Mouse (Mus musculus): ENCODE data around the gene Dll1.

Dll1 gene

DNA sequence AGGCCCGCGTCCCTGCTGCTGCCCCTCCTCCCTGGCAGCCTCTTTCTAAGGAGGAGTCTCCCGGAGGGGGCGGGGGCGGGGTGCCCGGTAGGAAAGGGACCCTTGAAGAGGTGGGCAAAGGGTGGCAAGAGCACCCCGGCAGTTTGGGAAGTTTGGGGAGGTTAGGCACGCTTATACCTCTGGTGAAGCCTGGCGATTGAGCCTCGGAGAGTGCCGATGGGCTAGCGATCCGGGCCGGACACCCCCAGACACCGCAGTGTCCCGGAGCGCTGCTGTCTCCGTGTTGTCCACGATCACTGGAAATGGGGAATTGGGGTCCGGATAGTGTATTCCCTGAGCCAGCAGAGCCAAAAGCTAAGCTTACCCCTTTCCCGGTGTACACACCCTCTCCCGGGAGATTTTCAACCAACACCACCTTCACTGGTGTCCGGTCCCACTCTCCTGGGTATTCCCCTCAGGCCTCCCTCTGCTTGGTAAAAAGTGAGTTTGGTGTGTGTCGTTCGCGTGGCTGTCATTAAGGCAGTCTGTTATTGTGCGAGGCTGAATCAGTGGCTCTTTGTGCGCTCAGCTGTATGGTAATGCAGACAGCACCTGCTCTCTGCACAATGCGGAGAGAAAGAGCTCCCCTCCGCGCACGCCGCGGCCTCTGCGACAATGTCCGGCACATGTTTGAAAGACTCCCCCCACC, at the start of gene Dll1:
Gene Dll1 (minus strand): TSS at position 379 of the 688 bp plus-strand sequence.
- no peak for DNase-seq

DNA sequence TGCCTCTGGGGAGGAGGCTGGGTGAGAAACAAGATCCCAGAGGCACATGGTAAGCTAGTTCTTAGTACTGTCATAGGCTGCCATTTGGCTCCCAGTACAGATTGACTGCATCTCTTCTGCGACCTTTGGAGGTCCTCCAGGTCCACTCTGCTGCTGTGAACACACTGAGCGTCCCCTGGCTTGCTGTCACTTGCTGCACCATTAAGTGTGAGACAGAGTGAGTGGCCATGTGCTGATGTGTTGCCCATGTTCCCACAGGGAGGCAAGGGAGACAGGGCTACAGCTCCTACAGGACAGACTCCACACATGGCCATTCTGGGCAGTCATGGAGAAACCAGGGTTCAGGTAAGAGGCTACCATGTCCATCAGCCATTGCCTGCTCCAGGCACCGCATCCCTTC, 49.3 kb upstream of the Dll1 start:
- no peak for DNase-seq

DNA sequence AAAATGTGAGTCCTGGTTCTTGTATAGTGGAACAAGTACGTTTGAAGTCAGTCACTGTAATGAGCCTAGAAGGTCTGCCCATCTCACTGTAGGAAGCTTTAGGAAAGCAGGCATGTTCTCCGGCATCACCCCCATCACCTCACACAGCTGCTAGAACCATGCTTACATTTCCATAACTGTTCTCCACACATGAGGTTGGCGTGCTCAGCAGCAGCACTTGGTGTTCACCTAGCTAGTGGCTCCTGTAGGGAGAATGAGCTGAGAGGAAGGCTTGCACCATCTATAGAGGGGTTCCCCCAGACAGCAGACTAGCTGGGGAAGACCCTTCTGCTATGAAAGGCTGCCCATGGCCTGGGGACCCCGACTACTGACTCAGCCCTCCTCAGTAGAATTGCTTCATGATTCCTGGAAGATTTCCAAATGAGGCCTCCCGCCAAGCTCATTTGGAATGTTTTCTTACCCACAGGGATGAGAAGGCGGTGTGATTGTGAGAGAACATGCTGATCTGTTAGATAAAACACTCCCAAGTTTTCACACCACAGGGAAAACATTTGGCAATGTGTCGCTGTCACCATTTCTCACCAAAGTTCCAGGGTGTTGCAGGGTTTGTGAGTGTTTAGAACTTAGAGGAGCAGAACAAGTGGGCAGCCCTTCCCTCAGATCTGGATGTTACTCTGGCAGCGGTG, 46.6 kb upstream of the Dll1 start:
- no peak for DNase-seq

DNA sequence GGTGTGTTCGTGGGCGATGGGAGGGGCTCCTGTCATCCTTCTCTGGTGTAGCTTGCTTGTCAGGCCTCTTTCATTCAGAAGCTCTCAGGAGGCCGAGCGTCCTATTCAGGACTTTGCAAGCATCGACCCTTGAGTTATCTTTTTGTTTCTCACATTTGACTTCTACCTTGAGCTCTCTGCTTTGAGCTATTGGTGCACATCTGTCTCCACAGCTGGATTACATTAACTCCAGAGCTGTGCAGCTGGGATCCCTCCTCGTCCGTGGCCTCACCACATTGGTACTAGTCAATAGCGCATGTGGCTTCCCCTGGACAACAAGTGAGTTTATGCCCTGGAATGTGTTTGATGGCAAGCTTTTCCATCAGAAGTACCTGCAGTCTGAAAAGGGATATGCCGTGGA, 46.0 kb upstream of the Dll1 start:
- DNase-seq, result no peak

DNA sequence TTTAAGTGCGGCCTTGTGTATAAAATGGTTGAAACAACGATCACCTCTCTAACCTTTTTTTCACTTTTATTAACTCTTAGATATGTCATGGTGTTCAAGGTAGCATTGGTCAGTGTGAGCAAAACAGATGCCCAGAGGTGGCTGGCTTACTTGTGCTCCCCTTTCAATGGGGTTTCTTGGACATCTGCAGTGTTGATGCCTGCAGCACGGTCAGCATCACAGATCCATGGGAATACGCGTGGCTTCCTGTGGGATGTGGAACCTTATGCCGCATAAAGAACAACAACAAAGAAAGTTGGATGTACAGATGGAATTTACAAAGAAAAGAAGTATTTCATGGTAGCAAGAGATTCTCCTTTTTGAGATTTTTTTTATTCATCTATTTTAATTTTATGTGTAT, 44.8 kb upstream of the Dll1 start:
- no peak for DNase-seq

DNA sequence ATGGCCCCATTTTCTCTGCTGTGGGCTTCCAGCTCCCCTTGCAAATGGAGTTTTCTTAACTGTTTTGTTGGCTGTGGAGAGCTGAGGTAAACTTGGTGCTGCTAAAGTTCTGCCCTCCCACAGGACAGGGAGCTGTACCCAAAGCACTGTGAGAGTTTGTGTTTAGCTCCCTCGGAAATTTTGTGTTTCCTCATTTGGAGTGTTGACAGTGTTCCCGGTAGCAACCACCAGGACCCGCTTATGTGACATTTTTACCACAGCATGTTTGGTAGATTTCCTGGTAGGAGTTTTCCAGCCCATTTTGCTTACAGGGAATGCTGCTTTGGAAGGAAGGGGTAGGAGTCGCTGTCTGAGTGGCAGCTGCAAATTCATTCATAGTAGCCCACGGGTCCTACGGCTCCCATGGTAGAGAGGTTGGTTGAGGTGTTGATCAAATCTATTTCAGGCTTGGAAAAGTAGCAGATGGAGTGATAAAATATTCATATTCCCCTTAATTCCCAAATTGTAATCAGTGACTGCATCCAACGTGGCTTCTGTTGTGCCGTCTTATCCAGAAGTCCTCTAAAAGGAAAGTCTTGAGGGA, 43.4 kb upstream of the Dll1 start:
- DNase-seq, result no peak

DNA sequence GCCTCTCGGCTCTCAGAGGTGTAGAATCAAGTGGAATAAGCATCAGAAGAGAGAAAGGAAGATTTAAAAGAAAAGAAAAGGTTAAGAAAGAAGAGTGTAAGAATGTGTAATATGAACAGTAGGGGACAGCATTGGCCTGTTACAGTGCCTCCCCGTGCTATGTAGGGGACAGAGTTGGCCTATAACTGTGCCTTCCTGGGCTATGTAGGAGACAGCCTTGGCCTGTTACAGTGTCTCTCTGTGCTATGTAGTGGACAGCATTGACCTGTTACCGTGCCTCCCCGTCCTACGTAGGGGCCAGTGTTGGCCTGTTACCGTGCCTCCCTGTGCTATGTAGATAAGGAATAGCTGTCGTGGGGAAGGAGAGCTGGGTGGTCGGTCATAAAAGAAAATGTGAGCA, 42.9 kb upstream of the Dll1 start:
- DNase-seq, result no peak

DNA sequence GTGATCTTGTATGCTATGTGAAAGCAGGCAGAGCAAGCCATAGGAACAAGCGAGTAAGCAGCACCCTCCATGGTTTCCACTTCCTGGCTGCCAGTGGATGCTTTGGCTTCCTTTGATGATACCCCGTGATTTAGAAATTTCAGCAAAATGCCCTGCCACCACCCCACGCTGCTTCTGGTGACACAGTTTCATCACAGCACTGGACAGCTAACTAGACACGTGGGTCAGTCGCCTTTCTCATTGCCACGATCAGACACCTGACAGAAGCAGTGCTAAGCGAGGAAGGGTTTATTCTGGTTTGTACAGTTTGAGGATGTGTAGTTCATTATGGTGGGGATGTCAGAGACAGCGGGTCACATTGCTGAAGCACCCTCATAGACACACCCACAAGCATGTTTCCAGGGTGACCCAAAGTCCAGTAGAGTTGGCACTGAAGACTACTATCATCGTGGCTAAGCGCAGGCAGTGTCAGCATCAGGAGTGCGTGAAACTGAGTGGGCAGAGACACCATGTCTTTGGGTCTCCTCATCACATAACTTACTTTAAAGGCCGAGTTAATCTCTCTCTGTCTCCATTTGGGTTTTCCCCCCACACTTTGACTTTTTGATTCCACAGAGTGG, 40.0 kb upstream of the Dll1 start:
- no peak for DNase-seq

DNA sequence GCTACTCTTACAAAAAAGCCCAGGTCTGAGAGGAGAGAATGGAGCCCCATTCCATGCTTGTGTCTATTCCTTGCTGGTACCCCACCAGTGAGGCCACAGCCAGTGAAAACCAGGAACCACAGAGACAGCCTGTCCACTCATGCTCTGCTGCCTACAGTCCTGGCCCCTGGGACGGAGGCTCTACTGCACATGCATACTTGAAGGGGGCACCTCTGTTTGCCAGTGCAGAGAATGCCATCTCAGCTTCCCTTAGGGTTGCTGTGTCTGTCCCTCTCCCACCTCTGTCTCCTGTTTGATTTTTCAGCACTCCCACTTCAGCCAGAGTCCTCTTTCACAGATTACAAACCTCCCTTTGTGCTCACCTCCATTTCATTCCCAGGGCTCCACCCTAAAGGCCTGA, 34.2 kb upstream of the Dll1 start:
- no peak for DNase-seq

DNA sequence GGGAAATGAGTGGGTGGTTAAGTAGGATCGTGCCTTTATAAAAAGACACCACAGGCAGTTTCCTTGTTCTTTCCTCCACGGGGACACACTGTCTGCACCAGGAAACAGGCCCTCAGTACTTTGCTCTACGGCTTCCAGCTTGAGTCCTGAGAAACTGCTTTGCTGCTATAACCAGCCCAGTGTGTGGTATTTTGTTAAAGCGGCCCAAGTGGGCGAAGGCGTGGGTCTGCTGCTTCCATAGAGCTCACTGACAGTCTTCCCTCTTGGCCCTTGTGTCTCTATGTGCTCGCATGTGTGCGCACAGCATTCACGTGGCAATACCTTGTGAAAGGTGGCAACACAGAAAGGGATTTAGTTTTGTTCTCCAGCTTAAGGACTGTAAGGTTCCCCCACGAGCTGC, 32.6 kb upstream of the Dll1 start:
- DNase-seq, result no peak

DNA sequence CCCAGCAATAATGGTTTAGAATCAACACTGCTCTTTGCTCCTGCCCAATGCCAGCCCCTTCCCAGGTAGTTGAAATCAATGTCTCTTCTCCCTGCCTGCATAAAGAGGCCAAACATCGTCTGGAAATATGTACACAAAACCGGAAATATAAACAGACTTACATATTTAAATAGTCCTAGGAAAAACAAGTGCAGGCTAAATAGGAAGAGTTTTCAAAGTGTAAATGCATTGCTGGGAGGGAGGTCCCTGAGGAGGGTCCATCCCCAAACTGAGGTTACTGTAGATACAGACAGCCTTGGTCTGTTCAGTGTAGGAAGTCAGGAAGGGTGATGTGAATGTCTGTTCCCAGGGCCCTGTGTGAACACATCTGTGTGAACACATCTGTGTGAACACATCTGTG, 29.9 kb upstream of the Dll1 start:
- DNase-seq, result no peak

DNA sequence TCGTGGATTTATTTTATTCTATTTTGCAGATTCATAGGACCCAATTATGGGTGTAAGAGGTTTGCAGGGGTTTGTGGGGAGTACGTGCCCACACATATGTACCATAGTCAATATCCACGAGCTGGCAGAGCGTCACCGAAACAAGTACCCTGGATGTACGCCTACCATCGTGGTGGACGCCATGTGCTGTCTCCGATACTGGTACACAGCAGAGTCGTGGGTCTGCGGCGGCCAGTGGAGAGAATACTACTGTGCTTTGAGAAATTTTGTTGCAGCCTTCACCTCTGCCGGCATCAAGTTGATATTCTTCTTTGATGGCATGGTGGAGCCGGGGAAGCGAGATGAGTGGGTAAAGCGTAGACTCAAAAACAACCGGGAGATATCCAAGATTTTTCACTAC, 25.0 kb upstream of the Dll1 start:
- DNase-seq, result no peak

DNA sequence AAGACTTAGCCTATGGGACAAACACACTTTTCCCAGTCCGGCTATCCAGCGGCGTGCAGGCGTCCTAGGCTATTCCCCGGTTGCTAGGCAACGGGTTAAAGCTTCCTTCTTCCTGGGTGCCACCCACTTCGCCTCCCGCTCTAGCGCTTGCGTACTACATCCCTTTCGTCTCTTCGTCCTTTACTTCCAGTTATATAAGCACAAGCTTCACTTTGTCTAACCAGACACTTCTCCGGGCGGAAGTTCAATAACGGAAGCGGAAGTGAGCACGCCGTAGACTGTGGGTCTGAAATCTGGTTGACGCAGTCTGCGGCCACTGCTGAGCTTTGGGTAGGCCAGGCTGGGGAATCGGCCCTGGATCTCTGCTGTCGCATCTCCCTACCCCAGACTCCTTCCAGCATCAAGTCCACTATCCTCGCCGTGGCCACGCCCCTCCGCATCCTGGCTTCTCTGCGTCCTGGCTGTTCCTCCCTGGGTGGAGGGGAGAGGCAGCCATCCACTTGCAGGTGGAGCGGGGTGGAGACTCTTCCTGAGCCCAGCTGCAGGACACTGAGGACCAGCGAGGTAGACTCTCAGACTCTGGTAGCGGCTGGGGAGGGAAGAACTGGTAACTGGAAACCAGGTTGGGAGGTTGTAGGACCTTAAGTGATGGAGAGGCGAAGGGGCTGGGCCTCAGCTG, 19.5 kb upstream of the Dll1 start, which contains the start of gene Fam120b:
Gene Fam120b (plus strand): TSS at position 206 of the 679 bp plus-strand sequence.
- peak; percentile 85 for DNase-seq

DNA sequence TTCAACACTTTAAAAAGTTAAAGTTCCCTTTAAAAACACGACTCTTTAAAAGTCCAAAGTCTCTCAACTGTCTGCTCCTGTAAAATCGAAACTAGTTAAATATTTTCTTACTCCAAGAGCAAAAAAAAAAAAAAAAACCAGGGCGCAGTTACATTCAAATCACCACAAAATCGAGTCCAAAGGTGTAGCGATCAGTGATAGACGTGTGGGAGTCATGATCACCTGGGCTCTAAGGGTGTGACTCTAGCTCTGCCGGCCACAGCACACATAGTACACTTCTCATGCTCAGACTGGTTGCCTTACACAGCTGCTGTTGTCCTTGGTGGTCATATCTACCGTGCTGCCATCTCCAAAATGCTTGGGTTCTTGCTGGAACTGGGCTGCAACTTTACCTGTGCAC, 12.7 kb upstream of the Dll1 start:
- DNase-seq, result no peak

DNA sequence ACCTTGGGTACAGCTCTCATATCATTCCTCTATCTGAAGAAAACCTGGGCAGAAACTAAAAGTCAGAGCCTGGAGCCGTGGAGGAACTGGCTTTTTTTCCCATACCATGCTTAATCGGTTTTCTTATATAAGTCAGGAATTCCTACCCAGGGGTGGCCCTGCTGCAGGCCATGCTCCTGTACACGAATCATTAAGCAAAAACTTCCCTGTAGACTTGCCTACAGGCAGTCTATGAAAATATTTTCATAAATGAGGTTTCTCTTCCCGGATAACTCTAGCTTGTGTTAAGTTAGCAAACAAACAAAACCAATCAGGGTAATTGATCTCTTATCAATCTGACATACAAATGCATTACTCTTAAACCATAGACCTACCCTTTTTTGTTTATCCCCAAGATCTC, 12.2 kb upstream of the Dll1 start:
- DNase-seq, result no peak

DNA sequence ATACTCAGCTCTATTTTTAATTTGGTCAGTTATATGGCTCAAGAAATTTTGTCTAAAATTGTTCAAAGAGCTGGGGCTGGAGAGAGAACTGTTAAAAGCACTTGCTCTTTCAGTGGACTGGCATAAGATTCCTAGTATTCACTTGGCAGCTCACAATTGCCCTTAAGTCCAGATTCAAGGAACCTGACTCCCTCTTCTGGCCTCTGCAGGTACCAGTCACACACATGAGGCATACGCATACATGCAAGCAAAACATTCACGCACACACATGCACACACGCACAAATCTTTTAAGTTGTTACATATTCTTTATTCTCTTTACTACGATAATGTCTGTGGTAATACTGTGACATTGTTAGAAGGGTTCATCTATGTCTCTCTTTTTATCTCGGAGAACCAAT, 6.7 kb upstream of the Dll1 start:
- no peak for DNase-seq

DNA sequence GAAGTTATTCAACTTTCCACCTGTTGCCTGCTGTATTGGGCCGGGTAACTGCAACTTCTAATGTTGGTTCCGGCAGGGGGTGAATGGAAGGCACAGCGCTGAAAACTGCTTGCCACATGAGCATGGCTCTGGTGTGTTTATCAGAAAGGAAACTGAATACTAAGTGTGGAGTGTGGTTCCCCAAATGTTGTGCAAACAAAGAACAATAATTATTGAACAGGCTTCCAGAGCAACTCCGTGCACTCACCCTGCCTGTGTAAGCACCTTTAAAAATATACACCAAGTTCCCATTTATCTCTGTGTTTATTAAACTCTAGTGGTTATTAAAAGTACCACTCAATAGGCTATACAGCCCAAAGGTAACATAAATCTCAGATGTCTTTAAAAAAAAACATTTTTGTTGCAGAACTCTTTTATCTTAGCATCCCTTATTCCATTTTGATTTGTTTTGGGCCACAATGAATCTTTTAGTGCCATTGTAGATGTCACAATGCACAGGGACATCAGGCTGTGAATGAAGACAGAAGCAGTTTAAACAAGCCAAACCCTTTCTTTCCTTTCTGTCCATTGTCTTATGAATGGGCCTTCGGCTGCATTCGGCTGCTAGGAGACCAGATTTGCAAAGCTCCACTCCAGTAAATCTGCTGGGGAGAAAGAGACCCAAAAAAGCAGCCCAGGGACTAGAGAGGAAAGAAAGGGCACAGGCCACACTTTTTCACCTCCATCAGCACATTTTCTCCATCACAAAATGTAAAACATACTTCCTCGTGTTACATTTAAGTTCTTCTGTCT, 5.4 kb upstream of the Dll1 start:
- DNase-seq, result no peak

DNA sequence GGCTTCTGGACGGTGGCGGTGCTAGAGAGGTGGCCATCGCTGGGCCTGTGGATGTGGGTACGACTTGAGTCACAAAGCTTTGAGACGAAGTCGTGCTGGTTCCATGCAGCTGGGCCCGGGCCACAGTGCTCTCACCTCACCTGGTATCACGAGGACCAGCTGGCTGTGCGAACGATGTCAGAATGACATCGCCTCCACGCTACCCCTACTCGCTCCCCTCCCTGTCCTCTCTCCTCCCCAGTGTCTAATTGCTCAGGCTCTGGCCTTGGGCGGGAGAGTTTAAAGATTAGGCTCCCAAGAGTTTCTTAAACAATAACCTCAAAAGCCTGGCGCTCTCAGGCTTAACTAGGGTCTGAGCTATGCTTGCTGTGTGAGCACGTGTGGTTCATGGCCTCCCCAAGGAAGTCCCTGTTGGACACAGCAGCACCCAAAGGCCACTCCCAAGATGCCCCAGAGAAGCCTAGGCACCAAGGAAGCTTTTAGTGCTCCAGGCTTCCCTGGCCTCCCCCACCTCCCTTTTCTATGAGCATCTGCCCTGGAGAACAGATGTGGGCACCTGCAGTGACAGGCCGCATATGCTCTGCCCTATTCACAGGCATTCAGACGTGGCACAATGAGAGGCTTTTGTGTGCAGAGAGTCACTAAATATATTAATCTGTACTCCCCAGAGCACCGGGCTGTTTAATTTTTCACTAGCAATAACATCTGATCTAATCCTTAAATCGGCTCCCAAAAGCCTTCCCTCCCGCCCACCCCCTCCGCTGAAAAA, 4.6 kb upstream of the Dll1 start:
- DNase-seq, result no peak

DNA sequence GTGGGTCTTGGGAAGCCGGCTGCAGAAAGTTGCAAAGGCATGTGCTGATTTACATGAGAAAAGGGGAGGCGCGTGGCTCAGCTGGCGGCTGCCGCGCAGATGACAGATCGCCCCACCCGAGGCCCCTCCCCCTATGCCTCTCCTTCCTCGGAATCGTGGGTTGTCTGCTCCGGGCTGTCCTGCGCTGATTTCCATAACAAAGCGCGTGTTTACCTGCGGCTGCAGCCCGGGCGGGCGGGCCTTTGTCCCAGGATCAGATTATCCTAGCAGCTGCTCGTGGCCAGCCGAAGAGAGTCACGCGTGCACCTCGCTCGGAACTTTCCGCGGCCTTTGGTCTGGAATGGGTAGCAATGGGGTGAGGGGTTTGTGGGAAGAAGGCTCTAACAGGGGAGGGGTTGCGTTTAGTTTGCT, 4.0 kb upstream of the Dll1 start:
- peak; percentile 44 for DNase-seq

DNA sequence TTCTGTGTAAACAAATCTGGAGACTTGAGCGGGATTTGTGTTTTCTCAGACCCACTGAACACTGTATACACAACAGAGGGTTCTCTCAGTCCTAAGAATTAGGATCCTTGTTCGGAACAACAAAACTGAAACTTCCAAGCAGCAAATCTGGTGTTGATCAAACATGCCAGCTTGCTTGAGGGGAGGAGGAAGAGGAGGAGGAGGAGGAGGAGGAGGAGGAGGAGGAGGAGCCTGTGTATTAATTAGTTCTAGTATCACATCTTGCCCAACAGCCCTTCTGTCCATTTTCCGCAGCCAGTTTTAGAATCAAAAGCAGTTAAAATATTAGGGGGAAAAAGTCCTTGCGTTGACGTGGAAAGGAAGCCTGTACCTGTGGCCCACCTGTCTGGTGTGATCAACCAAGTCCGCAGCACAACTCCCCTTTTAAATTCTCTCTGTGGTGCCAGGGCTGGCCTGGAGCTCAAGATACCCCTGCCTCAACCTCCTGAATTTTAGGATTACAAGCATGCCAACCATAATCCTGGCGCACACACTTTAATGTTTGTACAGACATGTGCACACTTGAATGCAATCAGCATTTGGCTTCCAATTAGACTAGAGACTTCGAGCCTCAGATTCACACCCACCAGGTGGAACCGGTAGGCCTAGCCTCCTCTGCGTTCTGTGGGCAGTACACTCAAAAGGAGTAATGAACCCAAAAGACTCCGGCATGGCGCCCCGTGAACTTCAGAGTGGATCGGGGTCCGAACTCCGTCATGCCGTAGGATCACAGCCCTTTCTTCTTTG, 3.3 kb upstream of the Dll1 start:
- no peak for DNase-seq
